Mouse (Mus musculus) lung, embryonic 14.5 days (tissue): Measurements from ENCODE around the gene Tbx5. TPM values are rescaled to one million over a fixed set of nuclear protein-coding genes. Genes with fewer than 3 reads are reported as not detected.
A peak's percentile ranks its signal among the peaks of the same experiment; 100 is the strongest.

Experiments
- ATAC-seq: fragments of 200-750 bp; cut with Nextera tagmentation; 2 replicates; pipeline ENCODE4 v1.8.0; 2017; ENCODE audit warnings: mild to moderate bottlenecking, moderate TSS enrichment, moderate library complexity; ENCODE audit not compliant: insufficient read depth
- DNase-seq: peaks from one replicate; pipeline ENCODE4 v3.0.0-alpha.2; 2015
- H3K27ac ChIP-seq: fragments of 300-500 bp; sonication (generic); 2 replicates; pipeline ENCODE4 v1.5.1; 2014; ENCODE audit warnings: low read depth, mild to moderate bottlenecking, moderate library complexity
- H3K27me3 ChIP-seq: fragments of 300-500 bp; sonication (generic); 2 replicates; pipeline ENCODE4 v1.6.1; 2014; ENCODE audit warnings: low read length, control low read depth; ENCODE audit not compliant: insufficient read depth
- H3K36me3 ChIP-seq: fragments of 300-500 bp; sonication (generic); 2 replicates; pipeline ENCODE4 v1.6.1; 2014; ENCODE audit warnings: control low read depth; ENCODE audit not compliant: insufficient read depth
- H3K4me1 ChIP-seq: fragments of 300-500 bp; sonication (generic); 2 replicates; pipeline ENCODE4 v1.6.1; 2014; ENCODE audit warnings: antibody characterized with exemption, control low read depth; ENCODE audit not compliant: insufficient read depth
- H3K4me2 ChIP-seq: fragments of 300-500 bp; sonication (generic); 2 replicates; pipeline ENCODE4 v1.6.1; 2014; ENCODE audit warnings: mild to moderate bottlenecking
- H3K4me3 ChIP-seq: fragments of 300-500 bp; sonication (generic); 2 replicates; pipeline ENCODE4 v1.5.1; 2014; ENCODE audit warnings: low read depth, low read length
- H3K9ac ChIP-seq: fragments of 300-500 bp; sonication (generic); 2 replicates; pipeline ENCODE4 v1.6.1; 2014
- H3K9me3 ChIP-seq: fragments of 300-500 bp; sonication (generic); 2 replicates; pipeline ENCODE4 v1.6.1; 2016; ENCODE audit warnings: low read depth, low read length, control low read depth
- CTCF ChIP-seq: IDR thresholded peaks from 2 replicates; pipeline ENCODE4 v1.5.1; 2016; ENCODE audit warnings: antibody characterized with exemption, low read depth
- WGBS: fragments of 180-500 bp; shearing (Covaris S2); extraction: QIAGEN DNeasy Blood & Tissue Kit; methylation state at CpG from one replicate; pipeline ENCODE4 v1.1.7; 2014; 5-methylcytosine and 5-hydroxymethylcytosine counted together
- polyA plus RNA-seq: library from polyadenylated mRNA; unstranded; fragments of >200 nt; fragmentation: Nextera tagmentation; extraction: Ambion mirVana; gene quantifications from 2 replicates; pipeline ENCODE4 v1.2.1, GENCODE M21; 2014

The Tbx5 gene
- polyA plus RNA-seq, 1 experiment from 2014 or later, result 59.4 TPM

DNA sequence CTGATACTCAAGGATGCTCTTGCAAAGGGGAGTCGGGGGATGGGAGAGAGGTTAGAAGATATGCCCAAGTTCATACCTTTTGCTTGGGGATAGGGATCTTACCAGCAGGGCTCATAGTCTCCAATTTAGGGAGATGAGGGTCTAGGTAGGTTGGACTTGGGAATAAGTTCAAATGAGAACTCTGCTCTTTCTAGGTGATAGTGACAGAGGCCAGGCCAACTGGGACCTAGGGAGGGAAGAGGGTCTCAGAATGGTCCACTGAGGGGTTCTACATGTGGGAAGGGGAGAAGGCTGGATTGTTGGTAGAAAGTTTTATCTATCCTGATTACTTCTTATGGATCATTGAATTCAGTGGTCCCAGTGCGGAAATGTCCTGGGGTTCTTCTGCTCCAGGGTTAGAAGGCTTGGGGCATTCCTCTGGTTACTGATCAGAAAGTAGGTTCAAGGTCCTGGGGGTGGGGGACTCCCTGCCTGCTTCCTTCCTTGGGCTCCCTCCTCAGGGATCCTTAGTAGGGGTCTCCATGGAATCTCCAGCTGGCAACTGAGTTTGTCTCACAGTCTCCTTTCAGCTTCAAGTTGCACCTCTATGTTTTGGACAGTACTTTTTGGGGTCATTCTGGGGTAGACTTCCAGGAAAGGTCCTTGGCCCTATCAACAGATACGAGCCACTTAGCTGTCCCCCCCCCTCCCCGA lies 10.4 kb downstream of the Tbx5 start:
- H3K36me3 ChIP-seq, result peaks cover 80% of the 10 kb centered on the region
- DNase-seq (no peak), ATAC-seq (no peak)
- peak overlapping the region; percentile 84 for H3K4me2 ChIP-seq
- H3K27me3 ChIP-seq, result peaks cover 44% of the 10 kb centered on the region
- H3K4me1 ChIP-seq, result peaks cover 8% of the 10 kb centered on the region; the same call in 1 of the 2 replicates
- no peaks in the 10 kb centered on the region for H3K9me3 ChIP-seq
- H3K9ac ChIP-seq, result peak overlapping the region; percentile 98
- H3K4me3 ChIP-seq, result peak overlapping the region; percentile 63
- whole genome bisulfite sequencing, result 14% methylated on average over 4 of the region's 4 CpGs
- peak overlapping the region; percentile 89 for H3K27ac ChIP-seq
- TF ChIP-seq CTCF, result no peak

DNA sequence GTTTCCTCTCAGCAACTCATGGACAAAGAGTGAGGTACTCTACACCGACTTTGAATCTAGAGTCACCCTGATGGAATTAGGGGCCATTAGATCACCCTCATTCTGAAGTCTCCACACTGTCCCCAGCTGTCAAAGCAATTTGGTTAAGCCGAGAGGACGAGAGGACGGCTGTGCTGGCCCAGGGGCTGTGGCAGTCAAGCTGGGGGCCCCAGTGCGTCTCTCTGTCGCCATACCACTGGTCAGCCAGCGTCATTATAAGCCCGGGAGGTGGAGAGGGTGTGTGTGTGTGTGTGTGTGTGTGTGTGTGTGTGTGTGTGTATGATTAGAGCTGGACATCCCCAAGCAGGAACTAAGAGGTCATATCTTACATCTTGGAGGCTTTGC lies 10.9 kb downstream of the Tbx5 start:
- Histone ChIP-seq H3K27ac (peak overlapping the region; percentile 89), H3K4me2 (peak overlapping the region; percentile 84), H3K27me3 (peaks cover 40% of the 10 kb centered on the region), H3K36me3 (peaks cover 85% of the 10 kb centered on the region), H3K4me3 (peak overlapping the region; percentile 63), H3K9ac (peak overlapping the region; percentile 98), H3K4me1 (peaks cover 8% of the 10 kb centered on the region; the same call in 1 of the 2 replicates), H3K9me3 (no peaks in the 10 kb centered on the region)
- ATAC-seq, result peak; percentile 16; the same call in 1 of the 2 replicates
- no peak for TF ChIP-seq CTCF
- DNase-seq, result peak; percentile 69
- WGBS, result 3% methylated on average over 8 of the region's 8 CpGs

DNA sequence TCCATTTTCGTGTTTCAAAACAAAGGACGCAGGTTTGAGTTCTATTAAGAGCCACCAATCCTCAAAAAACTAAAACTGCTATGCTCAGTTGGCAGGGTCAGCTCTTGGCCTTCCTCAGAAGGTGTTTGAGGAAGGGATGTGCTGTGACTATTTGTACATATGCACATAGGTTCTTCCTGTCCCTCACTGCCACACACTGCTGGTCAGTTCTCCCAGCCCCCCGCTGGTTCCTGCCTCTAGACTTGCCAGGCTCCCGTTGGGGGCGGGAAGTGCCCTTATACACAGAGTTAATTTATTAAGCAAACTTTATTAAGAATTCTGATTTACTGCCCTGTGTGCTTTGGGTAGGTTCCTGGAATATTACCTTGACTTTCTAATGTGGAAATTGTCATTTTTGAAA lies 11.9 kb downstream of the Tbx5 start:
- ATAC-seq, result no peak
- Histone ChIP-seq H3K9me3 (no peaks in the 10 kb centered on the region), H3K27ac (peak overlapping the region; percentile 89), H3K9ac (peak overlapping the region; percentile 98), H3K36me3 (peaks cover 88% of the 10 kb centered on the region), H3K27me3 (peaks cover 36% of the 10 kb centered on the region), H3K4me1 (peaks cover 8% of the 10 kb centered on the region; the same call in 1 of the 2 replicates), H3K4me2 (peak overlapping the region; percentile 84), H3K4me3 (peak overlapping the region; percentile 63)
- no peak for TF ChIP-seq CTCF
- peak; percentile 68 for DNase-seq
- whole genome bisulfite sequencing, result 5% methylated on average over 5 of the region's 5 CpGs

DNA sequence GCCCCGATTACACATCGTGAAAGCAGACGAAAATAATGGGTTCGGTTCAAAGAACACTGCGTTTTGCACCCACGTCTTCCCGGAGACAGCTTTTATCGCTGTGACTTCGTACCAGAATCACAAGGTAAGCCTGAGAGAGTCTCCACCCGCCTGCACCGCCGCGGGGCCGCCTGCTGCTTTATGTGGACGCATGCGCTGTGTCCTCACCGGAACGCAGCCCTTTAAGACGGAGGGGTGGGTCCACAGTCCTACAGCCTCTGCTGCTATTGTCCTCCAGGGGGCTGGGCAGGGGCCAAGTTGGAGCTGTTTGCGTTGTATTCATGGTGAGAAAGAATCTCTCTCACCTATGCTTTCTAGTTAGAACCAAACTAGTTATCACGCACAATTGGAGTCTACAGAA lies 12.5 kb downstream of the Tbx5 start:
- Histone ChIP-seq H3K27ac (peak overlapping the region; percentile 89), H3K4me3 (peak overlapping the region; percentile 63), H3K9me3 (no peaks in the 10 kb centered on the region), H3K4me2 (peak overlapping the region; percentile 84), H3K27me3 (peaks cover 30% of the 10 kb centered on the region), H3K9ac (peak overlapping the region; percentile 98), H3K36me3 (peaks cover 88% of the 10 kb centered on the region), H3K4me1 (peaks cover 8% of the 10 kb centered on the region; the same call in 1 of the 2 replicates)
- DNase-seq (peak; percentile 81), ATAC-seq (peak; percentile 37)
- WGBS, result 2% methylated on average over 21 of the region's 21 CpGs
- TF ChIP-seq CTCF, result peak; percentile 57

DNA sequence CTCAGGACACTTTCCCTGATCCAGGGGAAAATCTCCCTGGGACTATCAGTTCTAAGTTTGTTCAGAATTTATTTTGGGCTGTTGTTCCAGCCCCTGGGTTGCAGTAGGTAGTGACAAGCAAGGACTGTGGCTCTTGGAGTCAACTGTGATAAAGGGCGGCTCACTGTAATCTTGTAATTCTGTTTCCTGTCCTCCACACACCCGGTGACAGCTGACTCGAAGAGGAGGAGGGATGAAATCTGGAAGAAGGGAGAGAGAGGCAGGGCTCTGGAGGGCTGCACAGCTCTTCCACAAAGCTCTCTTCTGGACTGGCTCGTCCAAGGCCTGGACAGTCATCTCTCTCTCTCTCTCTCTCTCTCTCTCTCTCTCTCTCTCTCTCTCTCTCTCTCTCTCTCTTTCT lies 24.6 kb downstream of the Tbx5 start:
- Histone ChIP-seq H3K36me3 (peaks cover 93% of the 10 kb centered on the region), H3K27ac (no peak overlapping the region; the same call in 1 of the 2 replicates), H3K27me3 (no peaks in the 10 kb centered on the region), H3K4me1 (no peaks in the 10 kb centered on the region), H3K4me2 (no peak overlapping the region), H3K4me3 (no peak overlapping the region), H3K9me3 (no peaks in the 10 kb centered on the region), H3K9ac (no peak overlapping the region)
- WGBS, result 31% methylated on average over 4 of the region's 4 CpGs
- TF ChIP-seq CTCF, result no peak
- ATAC-seq (no peak), DNase-seq (no peak)

DNA sequence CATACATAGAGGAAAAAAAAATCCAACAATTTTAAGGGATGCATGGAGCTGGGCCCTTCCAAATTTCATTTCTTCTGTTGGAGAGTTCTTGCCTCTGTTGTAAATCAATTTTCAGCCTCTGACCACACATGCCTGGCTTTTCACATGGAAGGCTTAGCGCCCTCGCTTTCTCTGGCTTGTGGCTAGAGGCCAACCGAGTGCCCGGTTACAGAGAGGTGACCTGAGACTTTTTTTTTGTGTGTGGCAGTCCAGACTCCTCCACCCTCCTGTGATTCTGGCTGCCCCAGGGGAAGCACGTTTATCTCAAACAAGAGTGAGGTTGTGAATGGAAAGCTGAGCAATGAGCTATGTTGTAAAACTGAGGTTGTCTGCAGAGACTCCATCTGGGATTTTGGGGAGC lies 28.8 kb downstream of the Tbx5 start:
- TF ChIP-seq CTCF, result no peak
- H3K9ac ChIP-seq, result no peak overlapping the region
- DNase-seq, result no peak
- H3K4me2 ChIP-seq, result no peak overlapping the region
- ATAC-seq, result no peak
- peaks cover 88% of the 10 kb centered on the region for H3K36me3 ChIP-seq
- 71% methylated on average over 5 of the region's 5 CpGs for WGBS
- H3K4me1 ChIP-seq, result no peaks in the 10 kb centered on the region
- no peaks in the 10 kb centered on the region for H3K27me3 ChIP-seq
- no peaks in the 10 kb centered on the region for H3K9me3 ChIP-seq
- no peak overlapping the region for H3K27ac ChIP-seq
- H3K4me3 ChIP-seq, result no peak overlapping the region

DNA sequence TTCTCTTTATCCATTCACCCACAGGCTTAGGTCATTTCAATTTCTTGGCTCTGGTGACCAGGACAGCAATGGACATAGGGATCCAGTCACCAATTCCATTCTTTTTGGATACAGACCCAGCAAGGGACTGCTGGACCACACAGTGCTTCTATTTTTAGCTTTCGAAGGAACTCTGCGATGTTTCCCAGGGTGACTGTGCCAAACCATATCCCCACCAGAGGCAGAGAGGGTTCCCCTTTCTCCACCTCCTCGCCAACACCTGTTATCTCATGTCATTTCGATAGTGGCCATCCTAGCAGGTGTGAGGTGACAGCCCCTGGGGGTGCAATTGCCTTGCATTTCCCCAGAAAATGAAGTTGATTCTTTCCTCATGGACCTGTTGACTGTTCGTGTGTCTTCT lies 30.0 kb downstream of the Tbx5 start:
- H3K4me2 ChIP-seq, result no peak overlapping the region
- 67% methylated on average over 5 of the region's 5 CpGs for WGBS

More for the DNA sequence above, 30.0 kb downstream of the Tbx5 start:
- H3K36me3 ChIP-seq, result peaks cover 90% of the 10 kb centered on the region
- H3K27ac ChIP-seq, result no peak overlapping the region
- ATAC-seq (no peak), DNase-seq (no peak)
- H3K9ac ChIP-seq, result no peak overlapping the region
- no peaks in the 10 kb centered on the region for H3K9me3 ChIP-seq
- no peak overlapping the region for H3K4me3 ChIP-seq
- no peaks in the 10 kb centered on the region for H3K27me3 ChIP-seq
- TF ChIP-seq CTCF, result no peak
- H3K4me1 ChIP-seq, result no peaks in the 10 kb centered on the region
